Mouse (Mus musculus) bone marrow, adult 2 months (tissue): ENCODE results near the gene Zfp609.

Source experiments
- CTCF ChIP-seq: fragments of 200-500 bp; IDR thresholded peaks from 2 replicates; pipeline ENCODE4 v1.5.1; 2011; ENCODE audit warnings: low read length, control low read depth; ENCODE audit not compliant: control insufficient read depth, insufficient read depth
- POLR2A ChIP-seq: fragments of 200-500 bp; IDR thresholded peaks from 2 replicates; pipeline ENCODE4 v1.6.1; 2011; ENCODE audit warnings: low read depth, mild to moderate bottlenecking, control low read depth, low read length, borderline replicate concordance; ENCODE audit not compliant: control insufficient read depth

GRCm38 (mm10) chr9:65700504-65700903 lies 126.9 kb downstream of the Zfp609 start:
- TF ChIP-seq CTCF (no peak), POLR2A (no peak)
